Mouse (Mus musculus) spleen, adult 18-20 months (tissue): Measurements from ENCODE around the gene Map3k20.

Experiments
- DNase-seq, 2 experiments: peaks; one replicate each; pipeline ENCODE4 v3.0.0; 2022; ENCODE audit warnings: mixed read lengths in 2 of 2

Map3k20 gene

DNA sequence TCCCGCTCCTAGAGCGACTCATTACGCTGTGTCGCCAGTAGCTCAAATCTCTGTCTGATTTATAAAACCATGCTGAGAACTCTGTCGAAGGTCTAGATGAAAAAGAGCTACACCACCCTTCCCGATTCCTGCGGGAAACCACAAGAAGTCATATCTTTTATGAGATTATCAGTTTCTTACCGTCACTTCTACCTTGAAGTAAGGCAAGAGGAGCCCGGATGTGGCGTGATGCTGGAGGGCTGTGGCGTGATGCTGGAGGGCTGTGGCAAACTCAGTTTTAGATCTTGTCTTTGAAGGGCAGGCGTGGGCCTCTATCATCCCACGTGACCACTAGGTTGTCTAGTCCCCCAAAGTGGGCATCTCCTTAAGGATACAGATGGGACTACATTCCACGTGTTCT, 3.5 kb upstream of the Map3k20 start:
- no peak for DNase-seq

DNA sequence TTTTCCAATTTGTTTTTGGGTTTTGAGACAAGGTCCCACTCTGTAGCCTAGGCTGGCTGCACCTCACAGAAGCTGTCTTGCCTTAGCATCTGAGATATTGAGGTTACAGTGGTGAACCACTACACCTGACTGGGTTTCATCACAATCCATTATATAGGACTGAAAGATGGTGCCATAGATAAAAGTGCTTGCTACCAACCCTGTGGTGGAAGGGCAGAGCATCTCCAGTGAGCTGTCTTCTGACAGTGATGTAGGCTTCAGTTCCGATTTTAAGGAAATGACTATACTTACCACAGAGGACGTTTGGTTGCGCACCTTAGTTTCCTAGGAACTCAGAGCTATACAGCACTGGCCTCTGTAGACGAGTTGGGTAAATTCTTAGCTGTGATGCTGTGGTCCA, 2.7 kb upstream of the Map3k20 start:
- no peak for DNase-seq

DNA sequence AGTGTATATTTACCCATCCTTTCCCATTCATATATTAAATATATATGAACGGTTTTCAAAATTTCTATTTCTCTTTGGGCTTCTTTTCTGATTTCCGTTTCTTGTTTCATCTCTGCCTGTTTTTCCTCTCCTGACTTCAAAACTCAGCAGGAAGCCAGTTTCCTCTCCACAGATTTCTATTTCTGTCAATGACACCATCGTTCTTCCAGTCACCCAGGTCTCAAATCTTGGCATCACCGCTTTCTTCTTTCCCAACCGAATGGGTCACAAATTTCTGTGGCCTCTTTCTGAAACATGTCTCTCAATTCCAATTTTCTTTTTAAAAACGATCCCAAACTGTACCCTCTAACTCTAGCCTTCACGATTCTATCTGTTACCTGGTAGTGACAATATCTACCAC, 748 bp upstream of the Map3k20 start:
- DNase-seq = no peak

DNA sequence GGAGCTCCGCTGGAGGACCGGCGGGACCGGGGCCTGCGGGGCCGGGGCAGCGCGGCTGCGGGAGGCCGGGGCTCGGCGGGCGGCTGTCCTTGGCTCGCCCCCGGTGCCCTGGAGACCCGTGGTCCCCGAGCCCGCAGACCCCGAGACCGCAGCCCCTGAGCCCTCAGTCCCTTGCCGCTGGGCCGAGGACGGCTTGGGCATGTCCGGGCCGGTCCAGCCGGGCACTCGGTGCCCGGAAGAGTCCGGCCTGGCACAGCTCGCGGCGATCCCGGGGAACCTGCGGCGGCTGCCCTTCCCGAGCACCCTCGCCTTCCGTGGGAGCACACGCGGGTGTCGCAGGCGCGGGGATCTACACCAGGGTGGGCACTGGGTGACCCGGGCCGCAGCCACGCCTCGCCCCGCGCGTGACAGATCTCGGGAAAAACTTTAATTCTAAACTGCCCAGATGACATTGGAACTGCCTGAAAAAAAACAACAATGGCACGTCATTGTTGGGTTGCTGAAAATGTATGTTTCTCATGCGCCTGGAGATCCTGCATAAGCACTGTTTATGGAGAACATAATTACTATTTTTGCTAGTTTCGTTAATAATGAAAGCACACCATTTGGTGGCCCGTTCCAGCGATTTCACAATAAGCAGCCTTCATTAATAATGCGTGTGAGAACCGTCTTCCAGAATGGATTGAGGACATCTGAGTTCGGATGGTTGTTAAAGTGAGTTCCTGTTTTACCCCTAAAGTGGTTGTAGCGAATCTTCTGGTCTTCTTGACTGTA, 638 bp downstream of the Map3k20 start:
- DNase-seq = no peak

DNA sequence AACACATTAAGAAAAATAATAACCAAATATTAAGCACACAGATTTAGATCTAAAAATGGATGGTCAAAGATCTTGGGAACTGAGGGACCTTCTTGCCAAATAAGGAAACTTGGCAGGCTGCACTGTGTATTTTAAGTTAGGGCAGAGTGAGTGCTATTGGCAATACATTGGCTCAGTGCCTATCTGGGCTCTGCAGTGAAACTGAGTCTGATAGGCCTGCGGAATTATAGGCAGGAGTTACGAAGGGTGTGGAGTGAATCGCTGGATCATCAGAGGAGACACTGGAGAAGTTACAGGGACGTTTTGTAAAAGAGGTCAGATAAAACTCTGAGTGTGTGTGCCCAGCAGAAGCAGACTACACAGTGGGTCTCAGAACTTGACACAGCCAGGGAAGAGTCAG, 1.7 kb downstream of the Map3k20 start:
- no peak for DNase-seq

DNA sequence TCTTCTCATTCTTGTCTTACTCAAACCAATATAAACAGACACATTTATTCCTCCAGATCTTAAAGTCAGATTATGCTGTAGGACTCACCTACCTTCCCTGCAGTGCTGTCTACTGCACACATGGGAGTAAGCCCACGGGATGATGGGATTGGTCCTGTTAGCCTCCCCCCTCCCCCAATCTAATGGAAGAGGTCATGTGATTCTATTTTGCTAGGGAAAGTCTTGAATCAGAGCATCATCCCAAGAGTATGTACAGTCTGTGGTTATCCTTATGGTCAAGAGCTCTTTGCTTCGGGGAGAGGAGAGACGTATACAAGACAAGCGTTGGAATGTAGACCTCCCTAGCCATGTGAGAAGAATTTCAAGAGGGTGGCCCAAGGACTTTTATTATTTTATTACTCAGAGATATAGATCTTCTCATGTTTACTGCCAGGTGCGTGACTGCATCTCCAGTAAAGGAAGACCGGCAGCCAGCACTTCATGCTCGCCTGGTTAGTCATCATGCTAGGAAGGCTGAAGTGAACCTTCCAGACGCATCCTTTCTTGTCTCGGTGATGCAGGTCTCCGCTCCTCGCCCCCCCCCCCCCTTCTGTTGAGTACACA, 3.6 kb downstream of the Map3k20 start:
- no peak for DNase-seq

DNA sequence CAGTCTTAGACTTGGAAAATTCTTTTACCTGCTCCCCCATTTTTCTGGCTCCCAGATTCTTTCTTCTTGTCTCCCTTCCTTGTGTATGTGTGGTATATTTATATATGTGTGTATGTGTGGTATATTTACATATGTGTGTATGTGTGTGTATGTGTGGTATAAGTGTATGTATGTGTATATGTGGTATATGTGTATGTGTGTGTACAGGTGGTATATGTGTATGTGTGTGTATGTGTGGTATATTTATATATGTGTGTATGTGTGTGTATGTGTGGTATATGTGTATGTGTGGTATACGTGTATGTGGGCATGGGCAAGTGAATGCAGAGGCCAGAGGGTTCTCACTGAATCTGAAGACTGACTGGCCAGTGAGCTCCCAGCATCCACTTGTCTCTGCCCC, 5.7 kb downstream of the Map3k20 start:
- no peak for DNase-seq

DNA sequence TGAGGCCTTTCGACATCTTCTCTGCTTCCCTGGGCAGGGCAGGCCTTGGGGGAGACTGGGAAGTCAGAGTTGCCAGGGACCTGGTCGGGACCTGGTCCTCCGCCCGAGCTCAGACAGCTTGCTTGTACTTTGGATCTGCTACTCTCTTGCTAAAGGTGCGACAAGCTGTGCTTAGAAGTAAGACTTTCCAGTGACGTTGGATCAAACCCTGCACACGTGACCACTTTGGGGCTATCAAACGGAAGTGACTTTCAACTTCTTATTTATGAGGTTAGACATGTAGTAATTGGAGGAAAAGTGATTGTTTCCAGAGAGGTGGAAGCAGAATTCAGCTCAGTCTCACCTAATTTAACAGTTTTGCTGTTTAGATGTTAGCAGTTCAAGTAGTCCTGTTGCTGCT, 7.1 kb downstream of the Map3k20 start:
- DNase-seq = no peak

DNA sequence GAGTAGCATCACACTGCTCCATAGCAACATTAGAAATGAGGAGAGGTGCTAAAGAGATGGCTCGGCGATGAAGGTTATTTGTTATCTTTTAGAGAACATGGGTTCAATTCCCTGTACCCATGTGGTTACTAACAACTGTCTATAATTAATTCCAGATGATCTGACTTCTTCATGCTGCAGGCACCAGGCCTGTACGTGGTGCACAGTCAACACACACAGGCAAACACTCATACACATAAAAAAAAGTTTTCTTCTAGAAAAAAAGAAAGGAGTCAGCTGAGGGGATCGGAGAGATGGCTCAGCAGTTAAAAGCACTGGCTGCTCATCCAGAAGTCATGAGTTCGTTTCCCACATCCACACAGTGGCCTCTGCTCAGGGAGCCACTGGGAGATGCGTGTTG, 9.6 kb downstream of the Map3k20 start:
- DNase-seq = no peak

DNA sequence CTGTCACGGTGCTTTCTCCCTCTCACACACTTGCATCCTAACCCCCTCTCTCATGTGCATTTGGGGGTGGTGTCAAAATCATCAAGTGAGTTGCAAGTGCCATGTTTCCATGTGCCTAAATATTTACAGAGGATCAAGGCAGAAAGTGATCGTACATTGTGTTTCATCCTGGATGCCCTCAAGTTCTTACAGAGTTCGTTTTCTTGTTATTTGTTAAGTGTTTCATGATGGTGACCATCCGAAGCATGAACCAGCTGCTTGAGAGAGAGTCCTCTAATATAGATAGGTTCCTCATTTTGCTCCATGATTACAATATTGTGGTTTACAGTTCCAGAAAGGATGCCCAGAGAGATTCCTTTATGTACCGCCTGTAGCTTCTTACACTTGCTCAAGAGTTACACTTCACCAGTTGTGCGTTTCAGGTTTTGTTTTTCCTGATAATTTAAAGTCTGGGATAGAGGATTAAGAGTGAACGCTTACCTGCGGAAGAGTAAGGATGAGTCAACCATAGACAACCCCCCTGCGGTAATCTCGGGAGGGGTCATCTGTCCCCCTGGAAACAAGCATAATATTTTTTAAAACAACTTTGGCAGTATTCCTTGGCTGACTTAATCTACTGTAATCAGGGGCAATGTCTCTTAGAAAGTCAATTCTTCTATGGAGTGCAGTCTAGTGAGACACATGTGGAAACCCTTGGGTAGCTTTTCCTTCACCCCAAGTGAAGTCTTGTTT, 11.7 kb downstream of the Map3k20 start:
- DNase-seq = no peak

DNA sequence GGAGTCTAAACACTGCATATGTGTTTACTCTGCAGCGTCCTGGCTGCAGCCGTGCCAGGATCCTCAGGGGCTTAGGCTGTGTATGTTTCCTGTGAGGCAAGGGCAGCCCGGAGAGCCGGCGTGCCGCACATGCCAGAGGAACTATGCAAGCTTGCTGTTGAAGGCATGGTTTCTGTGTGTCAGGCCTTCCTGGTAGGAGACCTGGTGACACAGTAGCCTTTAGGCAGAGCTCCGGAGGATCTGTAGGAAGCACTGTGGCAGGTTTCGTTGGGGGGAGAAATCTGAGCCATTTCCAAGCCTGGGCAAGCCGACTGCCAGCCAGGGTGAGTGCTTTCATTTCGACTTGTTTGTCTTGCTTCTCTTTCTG, 12.3 kb downstream of the Map3k20 start:
- no peak for DNase-seq

DNA sequence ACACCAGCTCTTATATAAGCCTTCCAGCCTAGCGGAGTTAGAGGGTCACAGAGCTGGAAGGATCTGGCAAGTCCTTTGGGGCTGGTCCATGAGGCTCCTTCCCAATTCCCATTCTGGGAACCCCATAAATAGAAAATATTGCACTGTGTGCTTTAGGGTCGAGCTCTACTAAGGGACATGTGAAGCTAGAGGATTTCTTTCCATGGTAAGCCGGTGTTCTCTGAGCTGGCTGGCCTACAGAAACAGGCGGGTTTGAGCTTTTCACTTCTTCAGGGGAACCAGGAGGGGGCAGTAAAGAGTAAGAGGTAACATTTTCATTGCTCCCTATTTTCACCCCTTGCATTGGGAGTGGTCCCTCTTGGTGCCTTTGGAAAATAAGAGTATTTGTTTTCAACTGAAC, 13.0 kb downstream of the Map3k20 start:
- no peak for DNase-seq

DNA sequence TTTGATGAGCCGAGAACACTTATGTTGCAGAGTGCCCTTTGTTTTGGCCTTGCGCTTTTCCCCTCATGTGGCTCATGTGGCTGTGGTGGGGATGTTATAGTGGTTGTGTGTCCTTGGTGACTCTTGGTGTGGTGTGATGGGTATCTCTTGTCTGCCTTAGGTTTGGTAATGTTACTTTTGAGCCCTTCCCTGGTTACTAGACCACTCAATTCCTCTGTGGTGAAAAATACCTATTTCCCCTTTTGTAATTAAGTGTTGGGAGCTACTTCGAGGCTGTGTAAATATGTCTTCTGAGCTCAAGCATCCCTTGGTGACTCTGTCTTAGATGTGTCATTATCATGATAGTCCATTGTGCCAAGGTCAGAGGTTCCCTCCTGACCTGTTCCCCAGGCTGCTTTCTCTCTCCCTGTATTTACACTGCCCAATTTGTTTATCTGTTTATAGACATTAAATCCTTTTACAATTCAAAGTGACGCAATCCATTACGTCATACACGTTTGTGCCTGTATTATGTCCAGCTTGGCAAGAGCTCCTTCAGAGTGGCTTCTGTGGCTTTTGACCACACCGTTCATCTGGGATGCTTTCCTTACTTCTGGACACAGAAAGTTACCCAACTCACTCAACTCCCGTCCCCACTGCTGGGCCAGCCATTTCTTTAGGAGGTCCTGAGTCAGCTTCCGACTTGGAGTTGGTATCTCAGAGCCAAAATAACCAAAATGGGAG, 15.9 kb downstream of the Map3k20 start:
- DNase-seq = no peak

DNA sequence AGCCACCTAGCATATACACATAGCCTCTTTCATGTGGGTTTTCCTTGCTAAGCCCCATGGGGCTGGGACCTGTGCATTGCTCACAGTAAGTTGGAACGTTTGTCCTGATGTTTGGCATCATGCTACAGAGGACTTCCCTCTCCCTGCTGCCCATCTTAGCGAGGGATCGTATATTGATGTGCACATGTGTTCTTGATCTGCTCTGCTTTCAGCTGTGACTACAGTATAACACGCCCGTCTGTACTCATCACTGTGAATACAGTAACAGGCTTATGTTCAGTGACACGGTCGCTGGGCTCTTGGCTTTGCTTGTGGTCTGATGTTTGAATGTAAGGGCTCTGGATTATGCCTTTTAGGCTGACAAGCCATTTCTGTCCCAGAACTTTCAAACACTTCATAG, 20.3 kb downstream of the Map3k20 start:
- no peak for DNase-seq

DNA sequence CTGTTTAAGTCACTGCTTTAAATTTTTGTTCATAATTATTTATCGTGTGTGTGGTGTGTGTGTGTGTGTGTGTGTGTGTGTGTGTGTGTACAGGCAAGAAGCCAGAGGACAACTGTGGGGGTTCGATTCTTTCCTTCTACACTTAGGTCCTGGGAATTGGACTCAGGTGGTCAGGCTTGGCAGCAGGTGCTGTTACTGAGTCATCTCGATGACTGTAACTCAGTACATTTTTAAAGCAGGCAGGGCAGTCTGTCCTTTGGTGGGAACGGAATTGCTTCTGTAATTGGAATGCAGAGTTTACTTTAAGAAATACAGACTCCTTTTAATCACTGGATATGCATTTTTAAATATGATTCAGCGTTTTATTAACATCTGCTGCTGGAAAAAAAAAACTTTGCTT, 22.9 kb downstream of the Map3k20 start:
- no peak for DNase-seq

DNA sequence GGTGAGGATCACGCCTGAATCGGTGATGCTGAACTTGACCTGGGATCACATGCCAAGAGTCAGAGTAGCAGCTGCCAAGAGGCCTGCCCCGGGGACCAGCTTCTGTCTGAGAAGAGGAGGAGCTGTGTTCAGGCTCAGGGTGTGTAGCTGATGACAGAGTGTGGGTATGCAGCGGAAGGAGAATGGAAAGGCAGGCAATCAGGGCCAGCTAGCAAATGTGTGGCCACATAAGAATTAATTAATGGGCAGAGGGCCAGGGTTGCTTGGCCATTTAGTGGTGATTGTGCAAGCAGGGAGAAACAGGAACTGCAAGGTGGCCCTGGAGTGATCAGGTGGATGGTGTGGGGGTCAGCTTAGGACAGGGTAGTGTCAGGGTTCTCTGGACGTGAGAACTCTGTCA, 23.5 kb downstream of the Map3k20 start:
- DNase-seq = no peak

DNA sequence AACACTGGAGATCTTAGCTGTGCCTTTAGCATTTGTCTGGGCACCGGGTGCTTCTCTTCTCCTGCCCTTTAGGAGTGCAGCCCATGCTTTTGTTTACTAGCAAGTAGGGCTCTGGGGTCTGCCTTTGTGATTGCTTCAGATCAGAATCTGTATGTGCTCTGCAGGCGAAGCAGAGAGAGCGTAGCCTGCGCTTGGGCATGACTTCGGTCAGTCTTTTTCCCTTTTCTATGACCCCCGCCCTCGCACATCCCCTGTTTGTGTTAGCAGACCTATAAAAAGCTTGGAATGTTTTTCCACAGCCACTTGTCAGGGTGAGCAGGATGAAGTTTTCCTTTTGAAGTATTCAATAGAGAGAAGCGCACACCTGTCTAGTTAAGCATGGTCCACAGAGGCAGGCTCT, 26.0 kb downstream of the Map3k20 start:
- no peak for DNase-seq

DNA sequence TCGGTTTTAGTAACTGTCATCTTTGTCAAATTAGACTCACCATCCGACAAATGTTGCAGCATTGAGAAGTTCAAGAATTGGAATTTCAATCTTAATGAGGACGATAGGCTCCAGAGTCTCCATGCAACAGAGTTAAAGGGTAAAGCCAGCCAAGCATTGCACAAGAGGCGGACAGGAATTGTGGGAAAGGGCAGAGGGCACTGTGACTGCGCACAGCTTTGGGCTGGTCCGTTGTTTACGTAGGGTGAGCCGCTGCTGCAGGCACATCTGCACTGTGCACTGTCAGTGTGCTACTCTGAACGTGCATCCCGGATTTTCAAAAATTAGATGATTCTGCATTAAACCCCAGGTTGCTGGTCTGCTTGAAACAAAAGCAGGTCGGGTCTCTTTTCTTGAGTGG, 27.9 kb downstream of the Map3k20 start:
- no peak for DNase-seq

DNA sequence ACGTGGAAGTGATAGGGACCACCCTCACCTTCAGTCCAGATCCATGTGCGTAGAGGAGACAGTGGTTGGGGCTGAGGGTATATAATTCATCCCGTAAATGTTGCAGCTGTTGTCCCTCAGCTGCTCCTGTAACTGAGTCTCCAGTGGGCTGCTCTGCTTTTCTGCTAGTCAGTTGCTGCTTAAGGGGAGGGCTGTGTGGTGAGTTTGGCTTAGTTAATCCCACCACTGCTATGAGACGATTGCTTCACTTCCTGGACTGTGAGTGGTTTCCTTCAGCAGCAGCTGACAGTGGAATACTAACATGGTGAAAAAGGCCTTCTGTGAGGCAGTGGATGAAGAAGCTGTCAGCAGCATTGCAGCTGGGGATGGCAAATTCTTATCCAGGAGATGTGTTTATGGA, 33.0 kb downstream of the Map3k20 start:
- DNase-seq = no peak

DNA sequence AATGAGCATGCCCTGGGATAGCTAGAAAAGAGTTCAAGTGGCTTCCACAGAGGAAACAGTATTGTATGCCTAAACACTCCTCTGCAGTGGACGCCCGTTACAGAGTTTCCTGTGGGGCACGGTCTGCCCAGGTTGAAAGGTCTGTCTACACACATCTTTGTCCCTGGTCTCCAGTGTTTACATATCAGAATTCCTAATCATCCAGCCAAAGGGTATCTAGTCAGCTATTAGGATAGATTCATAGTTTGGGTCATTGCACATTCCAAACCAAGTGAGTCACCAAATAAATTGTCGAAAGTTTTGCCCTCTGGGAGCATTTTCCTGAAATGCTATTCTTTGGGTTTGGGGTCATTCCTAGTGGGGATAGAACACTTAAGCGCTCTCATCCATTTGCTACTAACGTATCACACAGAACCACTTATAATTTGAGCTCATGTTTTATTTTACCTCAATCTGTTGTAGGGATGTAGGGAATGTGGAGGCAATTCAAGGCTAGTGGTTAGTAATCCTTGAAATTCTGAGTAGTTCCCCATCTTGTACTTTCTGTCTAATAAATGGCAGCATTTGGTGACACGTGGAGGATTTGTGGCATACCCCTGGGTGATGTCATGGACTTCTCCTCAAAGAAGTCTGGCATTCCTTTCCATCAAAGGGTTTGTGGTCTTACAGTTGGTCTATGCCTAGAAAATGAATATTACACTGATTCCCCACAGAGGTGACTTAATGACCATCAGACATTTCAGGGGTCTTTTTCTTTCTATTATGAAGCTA, 33.8 kb downstream of the Map3k20 start:
- no peak for DNase-seq

DNA sequence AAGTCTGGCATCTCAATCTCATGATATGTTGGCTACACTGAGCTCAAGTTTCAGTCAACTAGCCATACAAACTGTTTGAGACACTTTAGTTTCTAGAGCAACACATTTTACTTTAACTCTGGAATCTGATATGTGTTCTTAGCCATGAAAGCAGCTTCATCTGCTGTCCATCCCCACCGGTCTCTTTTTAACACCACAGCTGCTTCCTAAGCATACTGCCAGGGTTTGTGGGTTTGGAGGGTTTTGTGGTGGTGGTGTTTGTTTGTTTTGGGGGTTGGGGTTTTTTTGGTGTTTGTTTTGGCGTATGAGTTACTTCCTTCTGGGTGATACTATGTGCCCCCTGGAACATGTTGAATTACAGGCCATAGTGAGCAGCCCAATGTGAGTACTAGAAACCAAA, 35.2 kb downstream of the Map3k20 start:
- DNase-seq = no peak

DNA sequence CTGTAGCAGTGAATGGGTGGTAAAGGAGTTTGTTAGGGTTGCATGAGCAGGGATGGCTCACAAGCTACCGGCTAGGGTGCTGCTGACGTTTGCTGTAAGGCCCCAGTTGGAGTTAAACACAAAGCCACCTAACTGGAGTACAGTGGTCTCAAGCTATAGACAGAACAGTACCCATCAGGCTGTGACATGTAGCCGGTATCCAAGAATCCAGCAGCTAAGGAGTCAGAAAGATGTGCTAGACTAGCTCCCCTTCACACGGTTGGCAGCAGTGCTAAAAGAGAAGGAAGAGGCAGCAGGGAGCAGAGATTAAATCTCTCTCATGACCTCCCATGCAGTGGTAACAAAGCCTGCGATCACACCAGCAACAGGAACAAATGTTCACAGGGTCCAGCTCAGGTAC, 36.2 kb downstream of the Map3k20 start:
- DNase-seq = no peak
